In the genomic region with DNA sequence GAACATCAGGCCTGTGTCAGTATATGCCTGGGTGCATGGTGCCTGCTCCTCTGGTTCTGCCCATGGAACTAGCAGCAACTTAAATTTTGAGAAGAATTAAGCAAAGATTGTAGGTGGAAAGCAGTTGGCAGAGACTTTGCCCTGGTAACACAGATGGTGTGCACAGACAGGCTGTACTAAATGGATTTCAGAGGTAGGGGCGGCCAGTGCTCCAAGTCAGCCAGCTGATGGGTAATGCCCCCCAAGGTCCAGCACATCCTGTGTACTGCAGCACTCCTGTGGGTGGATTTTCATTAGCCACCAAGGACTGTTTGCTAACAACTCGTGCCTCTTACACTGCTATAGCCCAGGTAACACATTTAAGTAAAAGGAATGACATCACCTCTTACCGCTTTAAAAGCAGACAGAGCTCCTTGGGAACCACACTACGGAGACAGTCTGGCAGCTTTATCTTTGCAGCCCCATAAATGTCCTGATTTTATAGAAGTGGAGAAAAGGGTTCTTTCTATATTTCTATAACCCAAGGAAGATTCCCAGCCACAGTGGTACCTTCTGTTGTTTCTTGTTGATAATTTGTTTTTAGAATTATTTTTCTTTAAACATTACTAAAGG, we compare ENCODE assay signal across 15 mouse cellular contexts.
DNase-seq lines count a peak whose midpoint lies in the region.
"Had no signal": no experiment of that assay in that cellular context is flagged by ENCODE, and none has a peak within 500 bp of the region (broad histone marks: within the 10 kb centered on the region; RNA-seq: fewer than 3 reads in every experiment).

No protein-coding gene starts in this region.

- DNase-seq in layer of hippocampus, adult 11-12 months (ENCODE audit: low spot score): peak; percentile 53
- no peak for DNase-seq in layer of hippocampus, postnatal 14 days (ENCODE audit: low spot score in 2 of 2)
- DNase-seq in right cerebral cortex, adult 18-20 months: peak; percentile 64
- no peak for DNase-seq in right cerebral cortex, postnatal 4 days
- peak; percentile 33 to 71 for DNase-seq in left cerebral cortex, adult 8-10 months (ENCODE audit: low spot score in 2 of 2)
- peak; percentile 77 for DNase-seq in telencephalon, adult 2 months (ENCODE audit: low read depth, low spot score)
- no peak for DNase-seq in urinary bladder, postnatal 36 days (ENCODE audit: low spot score in 2 of 2)
- DNase-seq in thymus, postnatal 25 days: no peak
- DNase-seq: adrenal gland, adult 8-10 months; cerebellum, postnatal 10 days; gastrocnemius, postnatal 14 days; liver; lung, adult 18-20 months; spleen, adult 18-20 months; thymus, postnatal 14 days had no signal

Comparison
In these comparisons a context has a peak if more than half of its experiments do, and no peak if none do; other contexts are left out.
1. DNase-seq: peak in layer of hippocampus, adult 11-12 months (single experiment), right cerebral cortex, adult 18-20 months (single experiment), left cerebral cortex, adult 8-10 months (2 of 2) and telencephalon, adult 2 months (single experiment); none in layer of hippocampus, postnatal 14 days (0 of 2), right cerebral cortex, postnatal 4 days (single experiment), urinary bladder, postnatal 36 days (0 of 2) and thymus, postnatal 25 days (single experiment).